In the genomic region with DNA sequence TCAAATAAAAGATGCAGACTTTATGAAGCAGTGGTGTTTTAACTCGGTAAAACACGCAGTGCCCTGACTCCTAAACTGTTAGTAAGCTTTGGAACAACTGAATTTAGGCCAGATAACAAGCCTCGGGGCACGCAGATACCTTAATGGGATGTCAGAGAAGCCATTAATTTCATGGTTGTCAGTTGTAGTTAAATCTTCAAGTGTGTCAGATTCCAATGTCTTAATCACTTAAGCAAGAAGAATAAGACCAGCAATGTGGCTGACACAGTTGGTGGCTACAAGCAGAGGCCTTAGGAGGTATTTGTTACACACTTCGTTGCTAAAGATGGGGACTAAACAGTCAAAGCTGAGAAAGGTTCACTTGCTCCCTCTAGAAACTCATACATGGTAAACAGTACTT, we compare ENCODE assay signal across 21 mouse cellular contexts.
DNase-seq lines count a peak whose midpoint lies in the region; ATAC-seq and TF ChIP-seq lines count a peak whose summit lies in the region.
"Had no signal": no experiment of that assay in that cellular context is flagged by ENCODE, and none has a peak within 500 bp of the region (broad histone marks: within the 10 kb centered on the region; RNA-seq: fewer than 3 reads in every experiment).

No protein-coding gene starts in this region.

- H3K9me3 ChIP-seq in midbrain, embryonic 14.5 days (ENCODE audit: control insufficient read depth, low read length), result no peaks in the 10 kb centered on the region
- H3K9me3 ChIP-seq in midbrain, embryonic 11.5 days (ENCODE audit: control insufficient read depth, low read length), result no peaks in the 10 kb centered on the region
- no peaks in the 10 kb centered on the region for H3K9me3 ChIP-seq in midbrain, postnatal 0 days (ENCODE audit: low read length)
- H3K9me3 ChIP-seq: embryonic facial prominence, embryonic 12.5 days; forebrain, embryonic 13.5 days; heart, embryonic 12.5 days; hindbrain, embryonic 10.5 days had no signal

- H3K4me1 ChIP-seq in midbrain, embryonic 14.5 days (ENCODE audit: control insufficient read depth, insufficient read depth, low read length), result no peaks in the 10 kb centered on the region
- H3K4me1 ChIP-seq in midbrain, embryonic 11.5 days (ENCODE audit: control insufficient read depth, insufficient read depth, low read length), result no peaks in the 10 kb centered on the region
- no peaks in the 10 kb centered on the region for H3K4me1 ChIP-seq in midbrain, postnatal 0 days (ENCODE audit: insufficient read depth, low read length)
- H3K4me1 ChIP-seq: embryonic facial prominence, embryonic 12.5 days; forebrain, embryonic 13.5 days had no signal

- ATAC-seq in midbrain, embryonic 14.5 days (ENCODE audit: low FRiP score, low TSS enrichment), result peak; percentile 34; the same call in 1 of the 2 replicates
- no peak for ATAC-seq in midbrain, embryonic 11.5 days (ENCODE audit: low FRiP score)
- peak; percentile 52; the same call in 1 of the 2 replicates for ATAC-seq in midbrain, postnatal 0 days (ENCODE audit: low FRiP score)
- ATAC-seq: activated CD4-positive, CD25-positive, alpha-beta regulatory T cell, adult 4 months; CD4-positive, CD25-positive, alpha-beta regulatory T cell, adult 4 months; forebrain, embryonic 13.5 days; forebrain, postnatal 0 days had no signal

- no peak for TF ChIP-seq CTCF in midbrain, postnatal 0 days (IDR thresholded peaks at IDR 0.05)

- DNase-seq in embryo, embryonic 10 days (ENCODE audit: low spot score), result peak; percentile 20
- DNase-seq in embryo, embryonic 9.5 days (ENCODE audit: extremely low spot score), result no peak
- DNase-seq in midbrain, embryonic 14.5 days, result peak; percentile 70
- no peak for DNase-seq in midbrain, embryonic 11.5 days (ENCODE audit: low spot score, missing footprints)
- DNase-seq in midbrain, postnatal 0 days (ENCODE audit: low spot score), result no peak
- DNase-seq in lung, postnatal 25 days (ENCODE audit: low spot score), result no peak
- no peak for DNase-seq in right cerebral cortex, adult 18-20 months
- DNase-seq: adrenal gland, postnatal 14 days; B cell, adult 2 months; cerebellum, adult 18-20 months; cerebellum, adult 9-11 months; forebrain, postnatal 0 days; gastrocnemius, postnatal 14 days had no signal

- H3K27ac ChIP-seq in midbrain, embryonic 14.5 days (replicated peaks; ENCODE audit: low read depth, low read length), result no peak overlapping the region
- H3K27ac ChIP-seq in midbrain, embryonic 11.5 days (ENCODE audit: low read depth, low read length), result no peak overlapping the region
- no peak overlapping the region for H3K27ac ChIP-seq in midbrain, postnatal 0 days (ENCODE audit: low read depth, low read length)
- H3K27ac ChIP-seq: embryonic facial prominence, embryonic 12.5 days; forebrain, embryonic 13.5 days; hindbrain, embryonic 10.5 days; hindbrain, embryonic 14.5 days had no signal

- no peak overlapping the region for H3K4me2 ChIP-seq in midbrain, embryonic 14.5 days (ENCODE audit: low read length)
- no peak overlapping the region for H3K4me2 ChIP-seq in midbrain, embryonic 11.5 days
- H3K4me2 ChIP-seq in midbrain, postnatal 0 days (ENCODE audit: low read depth, low read length, poor library complexity, severe bottlenecking), result no peak overlapping the region
- H3K4me2 ChIP-seq: embryonic facial prominence, embryonic 12.5 days; forebrain, embryonic 13.5 days; heart, embryonic 12.5 days; hindbrain, embryonic 14.5 days had no signal

- H3K36me3 ChIP-seq in midbrain, embryonic 14.5 days (ENCODE audit: control insufficient read depth, insufficient read depth, low read length), result no peaks in the 10 kb centered on the region
- no peaks in the 10 kb centered on the region for H3K36me3 ChIP-seq in midbrain, embryonic 11.5 days (ENCODE audit: control insufficient read depth, insufficient read depth, low read length)
- H3K36me3 ChIP-seq in midbrain, postnatal 0 days (ENCODE audit: insufficient read depth, low read length), result no peaks in the 10 kb centered on the region
- H3K36me3 ChIP-seq: embryonic facial prominence, embryonic 12.5 days; G1E; heart, embryonic 12.5 days; hindbrain, embryonic 10.5 days had no signal

- H3K4me3 ChIP-seq in midbrain, embryonic 14.5 days (replicated peaks; ENCODE audit: low read depth, low read length), result no peak overlapping the region
- H3K4me3 ChIP-seq in midbrain, embryonic 11.5 days (ENCODE audit: low read depth, low read length), result no peak overlapping the region
- H3K4me3 ChIP-seq in midbrain, postnatal 0 days (ENCODE audit: low read depth, low read length), result no peak overlapping the region
- H3K4me3 ChIP-seq: embryonic facial prominence, embryonic 12.5 days; forebrain, embryonic 13.5 days; heart, embryonic 12.5 days; hindbrain, embryonic 10.5 days had no signal

- 11% methylated on average over 5 of the region's 5 CpGs for WGBS in midbrain, embryonic 14.5 days
- WGBS in midbrain, embryonic 11.5 days, result 46% methylated on average over 5 of the region's 5 CpGs
- WGBS in midbrain, postnatal 0 days, result 29% methylated on average over 5 of the region's 5 CpGs

- peaks cover 3% of the 10 kb centered on the region for H3K27me3 ChIP-seq in midbrain, embryonic 14.5 days (ENCODE audit: control insufficient read depth, insufficient read depth, low read length)
- H3K27me3 ChIP-seq in midbrain, embryonic 11.5 days (ENCODE audit: control insufficient read depth, insufficient read depth, low read length), result peaks cover 35% of the 10 kb centered on the region
- no peaks in the 10 kb centered on the region for H3K27me3 ChIP-seq in midbrain, postnatal 0 days (ENCODE audit: insufficient read depth, low read length)
- H3K27me3 ChIP-seq: embryonic facial prominence, embryonic 12.5 days; forebrain, embryonic 13.5 days; heart, embryonic 12.5 days had no signal

- no peak overlapping the region for H3K9ac ChIP-seq in midbrain, embryonic 14.5 days (replicated peaks; ENCODE audit: low read length)
- no peak overlapping the region for H3K9ac ChIP-seq in midbrain, embryonic 11.5 days (ENCODE audit: low read length)
- H3K9ac ChIP-seq in midbrain, postnatal 0 days (replicated peaks; ENCODE audit: low read length, poor library complexity, severe bottlenecking), result no peak overlapping the region
- H3K9ac ChIP-seq: embryonic facial prominence, embryonic 12.5 days; forebrain, embryonic 13.5 days; forebrain, postnatal 0 days; heart, embryonic 12.5 days; hindbrain, embryonic 14.5 days had no signal

Comparison
In these comparisons a context has a peak if more than half of its experiments do, and no peak if none do; other contexts are left out.
1. DNase-seq: peak in embryo, embryonic 10 days (single experiment) and midbrain, embryonic 14.5 days (single experiment); none in embryo, embryonic 9.5 days (single experiment), midbrain, embryonic 11.5 days (single experiment), midbrain, postnatal 0 days (single experiment), lung, postnatal 25 days (single experiment) and right cerebral cortex, adult 18-20 months (single experiment).